Mouse (Mus musculus): ENCODE data around the gene Macrod2.

Gene Macrod2

DNA sequence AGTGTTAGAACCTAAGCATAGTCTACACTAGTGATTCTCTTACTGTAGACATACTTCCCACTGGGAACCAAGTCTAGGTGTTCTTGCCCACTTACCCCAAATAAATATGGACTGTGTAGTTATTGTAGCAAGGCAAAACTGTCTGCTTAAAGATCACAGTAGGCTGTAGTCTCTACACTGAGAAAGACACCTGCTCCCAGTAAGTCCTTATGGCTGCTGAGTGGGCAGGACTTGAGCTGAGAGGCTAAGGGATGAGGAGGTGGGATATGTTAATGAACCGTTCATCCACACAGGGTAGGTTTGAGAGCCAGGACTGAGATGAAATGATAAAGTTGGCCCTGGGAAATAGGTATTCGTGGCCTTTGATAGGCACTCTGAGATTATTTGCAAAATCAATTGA is 1869.6 kb downstream of the Macrod2 start:
- DNase-seq: no peak

GRCm38 (mm10) chr2:142267836-142268235 is 1872.7 kb downstream of the Macrod2 start:
- DNase-seq: no peak

DNA sequence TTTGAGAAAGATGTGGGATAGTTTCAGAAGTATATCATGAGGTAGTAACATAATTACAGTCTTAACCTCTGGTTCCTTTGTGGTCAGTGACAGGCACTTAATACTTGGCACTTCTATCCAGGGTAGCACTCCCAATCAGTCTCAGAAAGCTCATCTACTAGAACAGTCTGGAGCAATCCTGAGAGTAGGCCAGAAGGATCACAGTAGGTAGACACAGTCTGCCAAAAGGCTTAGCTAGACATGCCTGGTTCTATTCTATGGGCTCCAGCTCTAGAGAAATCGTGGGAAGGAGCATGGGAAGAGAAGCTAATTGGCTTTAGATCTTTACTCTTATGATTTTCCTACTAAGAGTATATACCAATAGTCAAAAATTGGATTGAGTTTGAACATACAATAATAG is 1891.7 kb downstream of the Macrod2 start:
- no peak for DNase-seq

GRCm38 (mm10) chr2:142294831-142295230 is 1899.7 kb downstream of the Macrod2 start:
- DNase-seq: no peak

- no peak for DNase-seq
Measured at GRCm38 (mm10) chr2:142303098-142303911, 1908.2 kb downstream of the Macrod2 start.

DNA sequence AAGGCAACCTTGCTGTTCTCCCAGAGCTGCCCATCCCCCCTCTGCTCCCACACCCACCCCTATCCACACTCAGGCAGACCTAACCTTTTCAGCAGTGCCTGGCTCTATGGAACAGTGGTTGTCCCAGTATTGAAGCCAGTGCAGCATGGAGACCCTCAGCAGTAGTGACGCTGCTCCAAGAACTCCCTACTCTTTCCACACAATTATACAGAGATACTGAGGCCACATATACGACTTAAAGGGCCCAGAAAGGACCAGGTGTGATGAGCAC is 1908.7 kb downstream of the Macrod2 start:
- no peak for DNase-seq

- DNase-seq: no peak
Measured at GRCm38 (mm10) chr2:142323158-142323557, 1928.0 kb downstream of the Macrod2 start.

- no peak for DNase-seq
Measured at GRCm38 (mm10) chr2:142326737-142327136, 1931.6 kb downstream of the Macrod2 start.

GRCm38 (mm10) chr2:142329761-142330160 is 1934.7 kb downstream of the Macrod2 start:
- no peak for DNase-seq

GRCm38 (mm10) chr2:142334441-142335102 is 1939.5 kb downstream of the Macrod2 start:
- DNase-seq: no peak

- DNase-seq: no peak
Measured at GRCm38 (mm10) chr2:142335103-142335999, 1940.2 kb downstream of the Macrod2 start.

- no peak for DNase-seq
Measured at GRCm38 (mm10) chr2:142344021-142344420, 1948.9 kb downstream of the Macrod2 start.

GRCm38 (mm10) chr2:142344758-142345157 is 1949.6 kb downstream of the Macrod2 start:
- no peak for DNase-seq

GRCm38 (mm10) chr2:142349805-142350204 is 1954.7 kb downstream of the Macrod2 start:
- DNase-seq: no peak

GRCm38 (mm10) chr2:142362888-142363287 is 1967.8 kb downstream of the Macrod2 start:
- no peak for DNase-seq

DNA sequence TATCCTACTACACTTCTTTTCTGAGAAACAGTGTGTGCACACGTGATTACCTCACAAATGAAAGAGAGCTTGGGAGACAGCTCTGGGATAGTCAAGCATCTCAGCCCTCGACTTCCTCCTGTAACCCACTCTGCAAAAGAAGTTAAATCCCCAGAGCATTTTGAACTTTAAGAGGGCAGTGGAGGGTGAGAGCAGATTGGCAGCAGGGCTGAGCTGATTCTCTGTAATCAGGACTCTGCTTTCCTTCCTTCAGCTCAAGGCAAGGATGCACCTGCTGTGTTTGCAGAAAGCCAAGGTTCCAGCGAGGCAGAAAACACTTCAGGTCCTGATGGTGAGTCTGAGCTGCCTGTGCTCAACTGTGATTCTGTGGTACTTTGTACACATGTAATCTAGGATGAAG is 1978.9 kb downstream of the Macrod2 start:
- DNase-seq: no peak

GRCm38 (mm10) chr2:142380563-142380962 is 1985.5 kb downstream of the Macrod2 start:
- DNase-seq: no peak

- DNase-seq: no peak
Measured at GRCm38 (mm10) chr2:142381081-142381579, 1986.0 kb downstream of the Macrod2 start.

- DNase-seq: no peak
Measured at GRCm38 (mm10) chr2:142393546-142393945, 1998.4 kb downstream of the Macrod2 start.

- no peak for DNase-seq
Measured at GRCm38 (mm10) chr2:142399490-142399889, 2004.4 kb downstream of the Macrod2 start.

DNA sequence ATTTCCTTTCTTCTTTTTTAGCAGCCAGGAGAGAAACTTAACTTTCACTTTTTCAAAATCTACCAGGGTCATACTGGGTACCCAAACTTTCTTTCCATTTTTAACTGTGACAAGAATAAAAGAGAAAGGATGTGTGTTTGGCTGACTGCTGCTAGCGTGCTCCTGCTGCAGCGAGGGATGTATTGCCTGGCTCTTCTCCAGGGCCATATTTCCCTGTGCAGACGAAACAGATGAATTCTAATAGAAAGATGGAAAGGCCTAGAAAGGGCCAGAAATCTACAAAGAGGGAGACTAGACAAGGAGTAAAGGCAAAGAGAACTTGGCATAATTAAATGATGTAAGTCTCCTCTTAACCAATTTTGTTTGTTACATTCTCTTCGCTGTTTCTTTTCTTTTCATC is 2005.7 kb downstream of the Macrod2 start:
- no peak for DNase-seq

DNA sequence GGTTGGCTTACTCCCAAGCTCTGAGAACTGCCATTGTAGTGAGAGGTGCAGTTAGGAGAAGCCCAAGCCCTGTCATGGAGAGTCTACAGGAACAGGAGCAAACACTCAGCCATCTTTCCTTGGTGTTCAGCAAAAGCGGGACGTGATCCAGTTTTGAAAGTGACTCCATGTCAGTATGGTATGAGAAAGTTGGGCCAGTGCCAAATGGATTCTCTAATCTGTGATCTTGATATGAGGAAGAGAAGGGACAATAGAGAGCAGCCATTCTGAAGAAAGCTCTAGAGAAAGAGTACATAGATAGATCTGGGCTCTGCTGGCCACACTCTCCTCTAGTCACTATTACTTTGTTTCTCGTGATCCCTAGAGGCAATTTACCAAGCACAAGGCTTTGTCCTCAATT is 2006.2 kb downstream of the Macrod2 start:
- no peak for DNase-seq

DNA sequence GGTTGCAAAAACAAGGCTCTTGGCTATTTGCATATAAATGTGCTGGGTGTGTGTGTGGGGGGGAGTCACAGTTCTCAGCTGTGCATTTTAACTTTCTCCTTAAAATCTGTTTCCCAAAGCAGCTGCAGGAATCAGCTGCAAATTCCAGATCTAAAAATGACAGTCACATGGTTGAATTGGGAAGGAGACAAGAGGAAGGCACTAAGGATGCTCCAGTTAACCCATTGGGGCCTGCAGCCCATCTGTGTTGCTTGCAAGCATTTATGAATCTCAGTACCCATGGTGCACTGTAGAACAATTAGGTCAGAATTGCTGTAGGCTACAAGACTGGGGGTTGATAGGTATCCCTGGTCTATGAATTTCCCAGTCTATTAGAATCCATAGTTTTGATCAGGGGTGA is 2008.3 kb downstream of the Macrod2 start:
- DNase-seq: no peak

Data from lung, postnatal 4 days (tissue).